Mouse (Mus musculus) heart, adult 2 months (tissue): ENCODE results near the gene Cdca4. TPM values are rescaled to one million over a fixed set of nuclear protein-coding genes. Genes with fewer than 3 reads are reported as not detected.

Source experiments
- DNase-seq, 2 experiments: peaks; one replicate each; pipeline ENCODE4 v3.0.0; 2021
- H3K27ac ChIP-seq: fragments of 200-600 bp; 2 replicates; pipeline ENCODE4 v1.8.1; 2022
- H3K27me3 ChIP-seq: fragments of 200-500 bp; 2 replicates; pipeline ENCODE4 v1.6.1; 2012; ENCODE audit warnings: mild to moderate bottlenecking, low read length, inconsistent platforms, mixed read lengths; ENCODE audit not compliant: control insufficient read depth, insufficient read depth
- H3K36me3 ChIP-seq: fragments of 200-500 bp; 2 replicates; pipeline ENCODE4 v1.6.1; 2012; ENCODE audit warnings: low read length, inconsistent platforms; ENCODE audit not compliant: control insufficient read depth, insufficient read depth
- H3K4me1 ChIP-seq: fragments of 200-500 bp; 2 replicates; pipeline ENCODE4 v1.6.1; 2011; ENCODE audit warnings: low read length; ENCODE audit not compliant: control insufficient read depth, insufficient read depth
- H3K4me3 ChIP-seq: fragments of 200-600 bp; 2 replicates; pipeline ENCODE4 v1.8.1; 2022
- H3K79me2 ChIP-seq: fragments of 200-500 bp; replicated peaks from 2 replicates; pipeline ENCODE4 v1.6.1; 2012; ENCODE audit warnings: mild to moderate bottlenecking, inconsistent platforms, low read length, moderate library complexity, mixed read lengths; ENCODE audit not compliant: control insufficient read depth, insufficient read depth
- H3K9ac ChIP-seq: fragments of 200-500 bp; 2 replicates; pipeline ENCODE4 v1.6.1; 2012; ENCODE audit warnings: low read depth, mild to moderate bottlenecking, control low read depth, inconsistent platforms, low read length, mixed read lengths
- CTCF ChIP-seq: fragments of 200-600 bp; IDR thresholded peaks from 2 replicates; pipeline ENCODE4 v1.8.1; 2022; ENCODE audit warnings: antibody characterized with exemption, mild to moderate bottlenecking, moderate library complexity
- EP300 ChIP-seq: fragments of 200-500 bp; IDR thresholded peaks from 2 replicates; pipeline ENCODE4 v1.6.1; 2011; ENCODE audit warnings: low read depth, low read length, control low read depth; ENCODE audit not compliant: insufficient read depth
- POLR2A ChIP-seq: fragments of 200-500 bp; IDR thresholded peaks from 2 replicates; pipeline ENCODE4 v1.6.1; 2011; ENCODE audit warnings: mild to moderate bottlenecking, low read depth, low read length, control low read depth; ENCODE audit not compliant: insufficient read depth
- whole genome bisulfite sequencing: fragments of 180-500 bp; shearing (Covaris S2); methylation state at CpG from one replicate; pipeline ENCODE4 v1.1.7; 2018; 5-methylcytosine and 5-hydroxymethylcytosine counted together
- intact Hi-C: fragments of 180-260 bp; cut with DNase I; formaldehyde crosslinking; loops from one replicate; pipeline ENCODE4 v1.15.1; 2025
- polyA plus RNA-seq: library from polyadenylated mRNA; depleted of rRNA; stranded (reverse); fragments of >200 nt; gene quantifications from 2 replicates; pipeline ENCODE4 v1.2.3, GENCODE M21; 2012
- total RNA-seq, 2 experiments: library from RNA; stranded (reverse); gene quantifications; 2 replicates each; pipeline ENCODE4 v1.2.3; 2021

Gene Cdca4
- total and polyA plus RNA-seq, 3 experiments: 5.3 to 7.6 (median 6.6) TPM

DNA sequence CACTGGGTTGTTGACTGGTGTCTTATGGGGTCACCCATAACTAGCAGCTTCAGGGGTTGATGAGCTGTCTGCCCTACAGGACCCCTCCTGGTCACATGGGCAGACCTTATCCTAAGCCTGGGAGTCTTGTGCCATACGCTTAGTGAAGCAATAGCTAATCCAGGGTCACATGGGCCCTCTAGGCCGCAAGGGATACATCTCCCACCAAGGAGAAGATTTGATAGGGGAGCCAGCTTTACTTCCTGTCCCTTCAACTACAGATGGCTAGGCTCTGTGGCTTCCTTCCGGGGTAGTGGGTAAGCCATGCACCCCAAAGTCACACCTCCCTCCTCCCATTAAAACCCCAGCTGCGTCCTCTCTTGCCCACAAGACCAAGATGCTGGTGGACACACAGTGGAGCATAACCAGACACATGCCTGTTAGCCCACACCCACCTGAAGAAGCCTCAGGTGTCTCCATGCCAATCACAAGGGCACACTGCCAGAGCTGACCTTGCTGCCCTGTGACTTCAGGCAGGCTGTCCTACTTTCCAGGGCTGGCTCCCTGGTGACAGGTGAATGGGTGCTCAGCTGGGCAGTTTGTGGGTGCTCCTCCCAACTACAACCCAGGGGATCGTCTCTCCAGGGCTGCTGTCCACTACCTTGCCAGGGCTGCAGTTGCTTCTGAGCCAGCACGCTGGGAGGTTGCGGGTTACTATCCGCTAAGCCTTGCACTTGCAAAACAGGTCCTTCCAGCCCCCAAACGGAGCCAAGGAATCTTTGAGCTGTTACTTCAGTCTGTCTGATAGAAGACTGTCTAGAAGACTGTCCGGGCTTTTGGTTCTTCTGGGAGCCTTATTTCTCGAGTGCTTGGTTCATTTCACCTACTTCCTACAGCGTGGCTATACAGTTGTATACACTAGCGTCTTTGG lies 39.2 kb upstream of the Cdca4 start, which contains the start of gene Gpr132:
TSS of gene Gpr132 (minus strand) at position 51 of the 910 bp plus-strand sequence.
- H3K36me3 ChIP-seq: no peaks in the 10 kb centered on the region
- no peaks in the 10 kb centered on the region for H3K27me3 ChIP-seq
- no peak for TF ChIP-seq POLR2A
- no peak within 1 kb of the TSS for H3K9ac ChIP-seq
- DNase-seq: no peak
- no peaks in the 10 kb centered on the region for H3K79me2 ChIP-seq
- H3K27ac ChIP-seq: no peak within 1 kb of the TSS
- H3K4me1 ChIP-seq: peaks cover 3% of the 10 kb centered on the region; the same call in 1 of the 2 replicates
- no peak within 1 kb of the TSS for H3K4me3 ChIP-seq
- intact Hi-C loops: no loop called here
- 73% methylated on average over 13 of the region's 13 CpGs for WGBS

DNA sequence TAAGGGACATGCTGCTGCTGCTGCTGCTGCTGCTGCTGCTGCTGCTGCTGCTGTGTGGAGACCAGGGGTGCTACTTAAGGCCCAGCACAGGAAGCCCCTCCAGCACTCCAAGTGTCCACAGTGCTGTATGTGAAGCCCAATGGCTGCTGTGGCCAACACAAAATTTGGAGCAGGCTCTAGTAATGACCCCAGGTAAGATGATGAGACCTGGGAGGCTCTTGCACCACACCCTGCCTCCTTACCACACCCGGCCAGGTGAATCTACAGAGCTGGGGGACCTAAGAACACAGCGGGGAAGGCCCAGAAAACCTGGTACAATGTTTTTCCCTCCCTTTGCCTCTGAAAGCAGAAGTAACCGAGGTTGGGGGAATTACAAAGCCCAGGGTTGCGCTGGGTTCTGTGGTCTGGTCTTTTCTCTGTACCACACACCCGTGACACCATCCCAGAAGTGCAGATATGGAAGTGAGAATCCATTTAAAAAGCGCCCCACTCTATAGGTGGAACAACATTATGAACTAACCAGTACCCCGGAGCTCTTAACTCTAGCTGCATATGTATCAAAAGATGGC lies 38.0 kb upstream of the Cdca4 start:
- DNase-seq: no peak
- H3K4me1 ChIP-seq: 0 out of 2 replicates have a peak, but pooled peaks cover 2% of the 10 kb centered on the region
- H3K36me3 ChIP-seq: no peaks in the 10 kb centered on the region
- intact Hi-C loops: no loop called here
- 94% methylated on average over 7 of the region's 7 CpGs for WGBS
- TF ChIP-seq POLR2A: no peak
- no peak for TF ChIP-seq CTCF
- TF ChIP-seq EP300: no peak
- H3K4me3 ChIP-seq: no peak overlapping the region
- no peak overlapping the region for H3K27ac ChIP-seq
- 0 out of 2 replicates have a peak overlapping the region, but pooled peaks have one; percentile 15 for H3K9ac ChIP-seq
- H3K27me3 ChIP-seq: no peaks in the 10 kb centered on the region
- H3K79me2 ChIP-seq: no peaks in the 10 kb centered on the region

DNA sequence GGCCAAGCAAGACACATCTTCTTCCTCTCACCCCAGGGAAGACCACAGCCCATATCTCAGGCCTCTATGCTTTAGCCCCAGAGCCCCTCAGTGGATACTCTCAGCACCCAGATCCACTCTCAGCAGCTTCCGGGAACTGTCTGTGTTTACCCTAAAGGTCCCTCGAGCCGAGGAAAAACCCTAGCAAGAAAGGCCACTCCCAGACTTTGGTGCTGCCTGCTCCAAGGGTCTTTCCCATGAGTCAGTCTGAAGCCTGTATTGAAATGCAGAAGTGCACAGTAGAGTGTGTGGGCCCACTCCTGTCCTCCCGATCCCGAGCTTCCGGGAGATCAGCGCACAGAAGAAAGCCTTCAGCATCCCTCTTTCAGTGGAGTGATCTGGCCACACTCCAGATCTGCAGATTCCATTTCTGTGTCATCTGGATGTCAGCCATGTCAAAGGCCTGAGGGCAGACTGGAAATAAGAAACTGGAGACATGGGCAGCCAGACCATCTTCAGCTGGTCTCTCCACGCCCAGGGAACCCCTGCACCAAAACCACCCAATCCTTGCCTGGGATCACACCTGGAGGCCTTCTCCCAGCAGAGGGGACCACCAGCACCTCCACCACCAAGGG lies 37.4 kb upstream of the Cdca4 start:
- no peaks in the 10 kb centered on the region for H3K79me2 ChIP-seq
- no peak overlapping the region for H3K27ac ChIP-seq
- 0 out of 2 replicates have a peak, but pooled peaks cover 2% of the 10 kb centered on the region for H3K4me1 ChIP-seq
- no peak overlapping the region for H3K4me3 ChIP-seq
- no peak for DNase-seq
- 0 out of 2 replicates have a peak overlapping the region, but pooled peaks have one; percentile 15 for H3K9ac ChIP-seq
- TF ChIP-seq EP300 (no peak), POLR2A (no peak), CTCF (no peak)
- H3K36me3 ChIP-seq: no peaks in the 10 kb centered on the region
- 43% methylated on average over 8 of the region's 8 CpGs for WGBS
- intact Hi-C loops: no loop called here
- H3K27me3 ChIP-seq: no peaks in the 10 kb centered on the region

DNA sequence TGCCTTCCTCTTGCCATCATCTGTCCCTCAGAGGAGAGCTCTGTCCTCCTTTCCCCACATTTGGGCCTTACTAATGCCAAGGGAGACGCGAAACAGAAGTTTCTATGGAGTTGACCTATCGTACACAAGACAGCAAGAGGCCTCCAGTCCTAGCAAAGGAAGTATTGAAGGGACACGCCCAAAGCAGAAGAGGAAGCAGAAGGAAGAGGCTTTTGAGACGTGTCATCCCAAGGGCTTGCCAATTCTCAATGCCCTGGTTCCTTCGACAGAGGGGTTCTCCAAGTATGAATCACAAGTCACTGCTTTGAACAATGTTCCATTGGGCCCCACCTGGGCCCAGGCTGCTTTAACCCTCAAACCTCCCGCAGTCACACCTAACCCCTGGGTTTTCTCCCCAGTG lies 35.6 kb upstream of the Cdca4 start:
- no peak overlapping the region for H3K9ac ChIP-seq
- H3K36me3 ChIP-seq: no peaks in the 10 kb centered on the region
- intact Hi-C loops: no loop called here
- no peak overlapping the region for H3K4me3 ChIP-seq
- H3K27ac ChIP-seq: no peak overlapping the region
- H3K4me1 ChIP-seq: no peaks in the 10 kb centered on the region
- no peaks in the 10 kb centered on the region for H3K79me2 ChIP-seq
- no peaks in the 10 kb centered on the region for H3K27me3 ChIP-seq
- TF ChIP-seq CTCF: no peak
- no peak for TF ChIP-seq EP300
- TF ChIP-seq POLR2A: no peak
- DNase-seq: peak in 1 of 2 experiments; percentile 35
- WGBS: 66% methylated on average over 7 of the region's 7 CpGs

DNA sequence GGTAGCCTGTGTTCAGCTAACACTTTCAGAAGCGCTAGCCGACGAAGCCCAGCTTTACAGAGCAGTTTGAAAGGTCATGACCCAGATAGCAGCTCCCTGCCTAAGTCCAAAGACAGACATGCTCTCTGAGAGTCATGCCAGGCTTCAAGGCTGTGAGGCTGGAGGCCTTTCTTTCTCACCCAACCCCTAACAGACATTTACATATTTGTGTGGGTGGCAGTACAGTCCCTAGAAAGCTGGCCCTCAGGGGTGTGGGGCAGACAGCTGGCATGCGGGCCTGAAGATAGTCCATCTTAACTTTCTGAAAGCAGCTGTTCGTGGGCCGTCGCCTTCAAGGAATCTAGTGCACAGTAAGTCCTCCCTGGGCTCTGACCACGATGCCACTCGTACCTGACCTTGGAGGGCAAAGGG lies 32.7 kb upstream of the Cdca4 start:
- WGBS: 75% methylated on average over 9 of the region's 9 CpGs
- H3K4me1 ChIP-seq: no peaks in the 10 kb centered on the region
- H3K27ac ChIP-seq: no peak overlapping the region
- no peak overlapping the region for H3K9ac ChIP-seq
- DNase-seq: no peak
- intact Hi-C loops: no loop called here
- H3K79me2 ChIP-seq: no peaks in the 10 kb centered on the region
- no peak for TF ChIP-seq POLR2A
- TF ChIP-seq CTCF: no peak
- no peak for TF ChIP-seq EP300
- no peaks in the 10 kb centered on the region for H3K36me3 ChIP-seq
- no peaks in the 10 kb centered on the region for H3K27me3 ChIP-seq
- no peak overlapping the region for H3K4me3 ChIP-seq
